Mouse (Mus musculus): ENCODE data around the gene Col18a1.
A peak's percentile ranks its signal among the peaks of the same experiment; 100 is the strongest.

Gene Col18a1

DNA sequence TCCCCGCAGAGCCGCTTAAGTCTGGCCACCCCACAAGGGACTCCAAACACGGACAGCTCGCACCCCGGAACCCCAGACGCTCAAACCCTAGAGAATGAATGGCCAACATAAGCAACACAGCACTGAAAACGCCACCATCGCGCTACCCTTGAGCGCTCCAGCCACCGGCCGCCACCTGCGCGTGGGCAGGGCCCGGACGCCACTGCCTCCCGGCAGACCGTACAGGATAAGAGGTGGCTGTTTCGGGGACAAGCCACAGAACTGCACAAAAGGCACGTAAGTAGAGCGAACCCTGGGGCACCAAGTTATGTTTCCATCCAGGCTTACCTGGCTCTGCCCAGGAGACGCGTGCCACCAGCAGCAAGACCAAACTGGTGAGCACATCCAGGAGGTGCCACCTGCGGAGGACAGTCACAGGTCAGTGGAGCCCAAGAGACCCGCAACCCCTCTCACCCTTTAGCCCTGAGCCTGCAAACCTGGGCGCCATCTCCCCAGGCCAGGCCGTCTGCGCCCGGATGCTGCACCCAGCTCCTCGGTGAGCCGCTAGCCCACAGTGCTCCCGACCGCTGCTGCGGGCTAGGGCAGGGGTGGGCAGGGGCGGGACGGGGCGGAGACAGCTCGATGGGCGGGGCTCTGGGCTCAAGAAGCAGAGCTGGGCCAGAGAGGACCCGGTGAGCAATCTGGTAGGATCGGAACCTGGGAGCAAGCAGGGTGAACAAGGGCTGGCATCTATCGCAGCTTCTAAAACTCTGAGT lies at the start of gene Col18a1:
Gene Col18a1, minus strand, starts transcription at position 586 of the 755 bp plus-strand sequence.
- DNase-seq = peak; percentile 56

DNA sequence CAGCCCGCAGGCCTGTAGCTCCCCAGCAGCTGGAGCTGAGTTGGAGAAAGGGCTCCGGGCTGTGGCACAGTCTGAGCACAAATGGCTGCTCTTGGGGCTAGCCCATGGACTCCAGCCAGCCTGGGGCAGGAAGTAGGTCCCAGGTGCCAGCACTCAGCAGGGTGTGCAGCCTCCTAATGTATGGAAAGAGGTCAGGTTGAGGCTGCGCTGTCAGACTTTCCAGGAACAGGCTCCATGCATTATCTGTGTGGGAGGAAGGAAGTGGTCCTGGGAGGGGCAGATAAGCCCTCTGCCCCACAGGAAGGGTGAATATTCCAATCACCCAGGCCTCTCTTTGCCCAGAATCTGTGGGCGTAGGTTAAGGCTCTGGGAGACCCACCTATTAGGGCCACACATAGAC lies 49.3 kb upstream of the Col18a1 start:
- DNase-seq = no peak

DNA sequence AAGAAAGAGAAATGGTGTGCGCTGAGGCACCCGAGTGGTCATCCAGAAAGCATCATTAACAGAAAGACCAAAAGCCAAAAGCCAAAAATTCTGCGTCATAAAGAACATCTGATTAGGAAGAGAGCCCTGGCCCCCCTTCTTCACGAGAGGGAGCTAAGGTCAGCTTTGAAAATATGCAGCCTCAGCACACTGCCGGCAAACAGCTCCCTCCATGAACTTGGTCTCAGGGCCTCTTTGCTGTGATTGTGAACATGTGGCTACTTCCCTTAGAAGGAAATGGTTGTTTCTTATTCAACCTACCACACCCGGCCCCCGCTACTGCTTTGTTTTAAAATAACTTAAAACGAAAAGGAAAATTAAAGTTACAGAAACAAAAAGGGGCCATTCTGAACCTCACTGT lies 48.2 kb upstream of the Col18a1 start:
- DNase-seq = peak; percentile 71

DNA sequence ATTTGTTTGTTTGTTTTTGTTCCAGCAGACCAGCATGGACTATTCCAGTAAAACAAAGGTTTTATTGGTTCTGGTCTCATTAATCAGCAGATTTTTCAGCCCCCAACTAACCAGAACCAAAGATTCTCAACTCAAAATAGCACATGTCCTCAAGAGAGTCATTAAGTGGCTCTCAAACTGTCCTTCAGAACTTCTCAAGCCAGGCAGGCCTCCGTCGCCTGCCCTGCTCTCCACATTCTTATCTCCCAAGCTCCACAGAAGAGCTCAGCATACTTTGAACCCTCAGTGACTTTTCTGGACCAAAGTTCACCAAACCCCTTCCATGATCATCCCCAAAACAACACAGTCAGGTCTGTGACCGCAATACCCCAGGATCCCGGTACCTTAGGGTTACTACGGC lies 47.1 kb upstream of the Col18a1 start:
- DNase-seq = peak; percentile 20

DNA sequence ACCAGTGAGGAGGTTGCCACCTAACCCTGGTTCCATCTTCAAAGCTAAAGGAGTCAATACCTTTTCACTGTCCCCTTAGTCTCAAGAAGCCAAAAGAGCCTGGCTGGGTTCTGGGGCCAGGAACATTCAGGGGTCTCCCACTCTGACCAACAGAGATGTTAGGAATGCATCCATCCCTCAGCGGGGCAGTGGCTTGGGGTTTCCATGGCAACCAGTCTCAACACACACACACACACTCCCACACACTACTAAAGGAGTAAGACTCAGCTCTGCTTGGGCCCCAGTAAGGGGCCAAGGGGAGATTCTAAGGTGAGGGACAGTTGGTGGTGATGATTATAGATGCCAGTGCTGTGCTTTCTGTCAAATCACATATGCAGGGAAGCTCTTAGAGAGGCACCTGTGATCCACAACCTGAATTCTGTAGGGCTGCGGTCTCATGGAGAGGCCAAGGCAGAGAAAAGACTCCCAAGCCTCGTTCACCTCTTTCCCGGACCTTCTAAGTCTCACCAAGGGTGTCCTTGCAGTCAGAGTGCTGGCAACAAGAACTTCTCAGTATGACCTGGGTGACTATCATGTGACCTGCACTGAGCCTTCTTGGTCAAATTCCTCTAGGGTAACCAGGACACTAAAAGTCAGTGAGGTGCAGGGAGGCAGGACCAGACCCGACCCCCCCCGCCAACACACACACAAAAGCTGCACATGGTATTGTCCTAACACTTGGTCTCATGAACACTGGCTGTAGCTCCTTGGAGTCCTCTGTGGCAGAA lies 46.2 kb upstream of the Col18a1 start:
- DNase-seq = peak; percentile 33

DNA sequence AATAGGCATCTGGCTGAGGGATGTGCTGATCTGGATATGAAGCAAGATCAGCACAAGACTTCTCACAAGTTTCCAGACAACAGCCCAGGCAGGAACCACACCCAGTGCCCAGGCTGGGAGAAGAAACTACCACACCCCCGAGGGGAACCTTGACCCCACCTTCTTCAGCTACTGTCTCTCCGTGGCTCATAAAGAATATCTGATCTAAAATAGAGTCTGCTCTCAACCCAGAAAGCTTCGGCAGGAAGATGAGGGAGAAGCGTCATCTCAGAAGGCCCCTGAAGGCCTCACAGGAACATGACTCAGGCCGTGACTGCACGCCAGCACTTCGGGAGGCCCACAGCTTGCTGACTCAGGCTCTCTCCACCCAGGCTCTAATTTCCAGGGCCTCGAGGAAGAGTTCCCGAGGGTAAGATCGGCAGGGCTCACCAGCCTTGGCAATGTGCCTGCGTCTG lies 44.8 kb upstream of the Col18a1 start:
- DNase-seq = peak; percentile 44

DNA sequence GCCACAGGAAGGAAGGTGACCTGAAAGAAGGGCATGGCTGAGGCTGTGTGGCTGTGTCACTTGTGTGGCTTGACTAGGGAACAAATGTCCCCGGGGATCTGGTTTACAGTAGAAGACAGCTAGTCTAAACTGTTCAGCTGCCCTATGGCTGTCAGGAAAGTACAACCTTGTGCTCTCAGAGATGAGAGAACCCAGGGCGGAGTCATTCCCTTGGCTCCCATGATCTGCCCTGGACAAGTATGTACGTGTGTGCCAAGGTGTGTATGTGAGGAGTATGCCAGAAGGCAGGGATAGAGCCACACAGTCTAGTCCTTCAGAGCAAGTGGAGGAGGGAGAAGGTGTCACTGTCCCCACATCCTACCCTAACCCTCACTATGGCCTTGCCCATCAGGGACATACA lies 44.3 kb upstream of the Col18a1 start:
- DNase-seq = no peak

DNA sequence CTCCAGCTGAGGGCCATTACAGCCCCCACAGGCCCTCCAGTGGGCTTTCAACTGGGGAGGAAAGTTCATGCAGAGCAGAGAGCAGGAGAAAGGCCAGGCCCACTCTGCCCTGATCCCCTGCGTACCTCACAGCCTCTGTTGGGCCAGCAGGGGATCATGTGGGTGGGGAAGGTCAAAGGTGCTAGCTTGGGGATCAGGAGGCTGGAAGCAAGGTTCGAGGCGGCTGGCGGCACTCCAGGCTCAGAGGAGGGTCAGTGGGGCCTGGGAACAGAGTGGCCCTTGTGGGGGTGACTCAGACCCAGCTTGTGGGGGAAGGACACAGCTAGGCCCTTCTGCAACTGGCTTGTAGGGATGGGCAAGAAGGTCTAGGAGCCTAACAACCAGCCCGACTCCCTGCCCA lies 42.9 kb upstream of the Col18a1 start:
- DNase-seq = peak; percentile 49

DNA sequence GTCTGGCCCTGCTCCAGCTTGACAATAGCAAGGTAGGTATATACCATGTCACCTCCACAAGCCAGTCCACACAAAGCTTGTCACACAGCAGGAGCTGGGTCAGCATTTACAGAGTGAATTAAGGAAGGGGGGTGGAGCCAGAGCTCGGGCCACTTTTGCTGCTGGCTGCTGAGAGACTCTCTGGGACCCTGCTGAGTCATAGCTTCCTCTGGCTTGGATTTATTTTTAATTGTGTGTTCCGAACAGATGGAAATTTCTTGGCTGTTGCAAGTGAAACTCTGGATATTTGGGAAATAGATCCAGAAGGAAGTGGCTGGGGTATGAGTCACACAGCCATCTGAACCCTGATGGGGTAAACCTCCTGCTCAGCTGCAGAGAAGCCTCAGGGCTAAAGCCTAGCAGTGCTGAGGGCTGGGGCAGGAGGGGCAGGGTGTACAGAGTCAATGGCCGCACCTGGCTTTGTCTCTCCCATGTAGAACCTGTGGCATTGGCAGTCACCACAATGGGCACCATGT lies 40.3 kb upstream of the Col18a1 start:
- DNase-seq = peak; percentile 71

DNA sequence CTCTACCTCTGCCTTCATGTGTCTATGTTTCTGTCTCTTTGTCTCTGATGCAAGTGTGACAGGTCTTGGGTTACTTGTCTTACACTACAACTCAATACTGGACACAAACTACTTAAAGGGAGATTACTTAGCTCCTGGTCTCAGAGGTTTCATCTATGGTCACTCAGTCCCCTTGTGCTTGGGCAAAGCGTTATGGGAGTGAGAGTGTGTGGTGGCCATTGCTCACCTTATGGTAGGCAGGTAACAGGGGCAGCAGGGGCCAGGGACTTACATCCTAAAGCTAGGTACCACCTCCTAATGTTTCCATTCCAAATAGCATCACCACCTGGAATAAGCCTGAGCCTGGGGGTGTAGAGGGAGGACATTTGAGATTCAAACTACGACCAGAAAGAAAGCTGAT lies 39.8 kb upstream of the Col18a1 start:
- no peak for DNase-seq

DNA sequence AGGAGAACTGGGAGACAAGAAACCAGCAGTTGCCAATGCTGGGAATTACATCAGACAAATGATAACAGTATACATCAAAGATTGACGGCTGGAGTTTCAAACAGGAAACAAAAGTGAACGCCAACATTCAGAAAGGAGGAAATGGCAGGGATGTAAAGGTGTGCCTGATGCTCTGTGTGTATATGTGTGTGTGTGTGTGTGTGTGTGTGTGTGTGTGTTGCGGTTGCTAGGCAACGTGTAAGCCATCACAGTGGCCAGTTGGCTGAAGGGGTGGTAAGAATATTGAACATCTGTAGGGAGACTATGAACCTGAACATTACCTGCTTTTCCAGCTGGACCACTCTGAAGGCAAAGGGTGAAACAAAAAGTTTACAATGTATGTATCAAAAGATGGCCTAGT lies 37.6 kb upstream of the Col18a1 start:
- no peak for DNase-seq

DNA sequence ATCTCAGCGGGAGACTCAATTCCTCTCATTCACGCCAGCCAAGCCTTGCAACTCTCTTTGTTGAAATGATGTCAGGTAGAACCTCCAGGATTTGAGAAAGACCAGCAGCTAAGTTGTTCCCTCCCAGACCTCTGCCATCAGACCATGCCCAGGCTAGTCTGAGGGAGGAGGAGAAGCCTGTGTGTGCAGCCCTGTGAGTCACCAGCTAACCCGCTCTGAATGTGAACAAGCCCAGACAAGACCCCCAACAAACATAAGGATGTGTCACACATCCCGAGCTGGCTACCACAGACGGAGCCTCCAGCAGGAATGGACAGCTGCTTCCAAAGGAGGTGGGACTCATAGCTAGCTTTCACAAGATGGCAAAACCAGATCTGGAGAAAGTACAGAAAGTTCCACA lies 35.6 kb upstream of the Col18a1 start:
- DNase-seq = no peak

DNA sequence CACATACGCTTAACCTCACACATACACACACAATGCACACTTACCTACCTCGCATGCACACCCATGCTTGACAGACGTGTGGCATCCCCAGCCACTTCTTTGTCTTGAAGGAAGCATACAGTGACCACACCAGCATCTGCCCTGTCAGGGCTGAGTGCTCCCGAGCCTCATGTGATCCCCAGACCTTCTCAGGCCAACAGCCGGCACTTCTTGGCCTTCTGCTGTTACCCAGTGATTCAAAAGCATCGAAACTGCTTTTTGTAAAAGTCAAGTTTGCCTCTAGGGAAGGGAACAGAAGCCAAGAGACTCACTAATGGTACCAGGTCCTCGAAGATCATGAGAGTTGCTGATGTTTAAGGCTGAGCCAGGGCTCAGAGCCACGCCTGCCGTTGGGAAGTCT lies 33.9 kb upstream of the Col18a1 start:
- DNase-seq = no peak

DNA sequence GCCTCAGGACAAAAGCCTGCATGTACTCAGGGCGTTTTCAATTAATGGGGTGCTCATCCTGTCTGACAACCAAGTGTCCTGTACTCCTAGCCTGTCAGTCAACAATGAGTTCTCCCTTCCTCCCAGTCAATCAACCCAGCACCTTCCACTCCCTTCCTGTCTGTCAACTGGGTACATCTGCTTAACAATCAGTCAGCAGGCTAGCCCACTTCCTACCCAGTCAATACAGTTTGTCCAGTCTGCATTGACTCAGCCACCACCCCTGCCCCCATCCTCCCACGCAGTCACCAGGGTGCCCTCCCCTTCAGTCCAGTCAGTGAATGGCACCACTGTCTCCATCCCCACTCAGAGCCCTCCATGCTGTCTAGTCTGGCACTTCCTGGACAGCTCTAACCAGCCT lies 32.9 kb upstream of the Col18a1 start:
- DNase-seq = no peak

DNA sequence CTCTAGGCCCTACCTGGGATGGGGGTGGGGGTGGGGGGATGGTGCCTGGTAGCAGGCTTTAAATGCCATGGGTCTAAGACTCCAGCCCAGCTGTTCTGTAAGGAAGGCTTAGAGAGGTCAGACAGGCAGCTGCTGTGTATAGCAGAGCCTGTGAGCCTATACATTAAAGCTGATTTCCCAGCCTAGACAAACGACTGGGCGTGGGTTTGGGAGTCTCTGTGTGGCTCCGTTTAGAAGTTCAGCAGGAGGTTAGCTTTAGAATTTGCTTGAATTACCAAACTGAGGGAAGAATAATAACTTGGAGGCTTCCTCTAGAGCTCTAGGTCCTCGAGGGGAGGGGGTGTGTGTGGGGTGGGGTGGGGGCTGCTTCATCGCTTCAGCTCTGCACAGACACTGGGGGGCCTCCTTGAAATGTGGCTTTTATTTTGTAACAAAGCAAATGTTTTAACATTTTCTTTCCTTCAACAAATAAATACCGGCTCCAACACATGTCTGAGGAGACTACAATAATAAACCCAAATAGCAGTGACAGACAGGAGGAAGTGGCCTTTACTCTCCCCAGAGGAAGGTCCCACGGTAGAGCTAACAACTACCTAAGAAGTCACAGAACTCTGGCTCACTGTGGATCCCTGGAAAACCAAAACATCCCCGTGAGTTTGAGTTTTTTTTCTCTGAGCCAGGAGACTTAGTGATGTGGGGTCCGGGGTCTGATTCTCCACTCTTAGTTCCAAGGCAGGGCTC lies 31.3 kb upstream of the Col18a1 start:
- no peak for DNase-seq

DNA sequence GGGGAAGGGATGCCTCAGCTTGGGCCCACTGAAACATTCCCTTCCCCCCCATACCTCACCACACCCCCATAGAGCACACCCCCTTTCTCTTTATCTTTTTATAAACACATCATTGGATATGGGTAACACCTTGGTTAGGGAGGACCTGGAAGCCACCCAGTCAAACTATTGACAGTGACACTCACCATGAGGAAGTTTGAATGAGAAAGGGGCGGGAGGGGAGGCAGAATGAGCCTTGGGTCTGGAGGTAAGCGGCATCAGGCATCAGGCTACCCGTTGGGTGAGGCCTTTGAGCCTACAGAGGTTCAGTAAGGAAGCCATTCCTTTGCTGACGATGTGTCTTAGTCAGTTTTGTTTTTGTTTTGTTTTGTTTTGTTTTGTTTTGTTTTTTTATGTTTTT lies 30.3 kb upstream of the Col18a1 start:
- DNase-seq = no peak

DNA sequence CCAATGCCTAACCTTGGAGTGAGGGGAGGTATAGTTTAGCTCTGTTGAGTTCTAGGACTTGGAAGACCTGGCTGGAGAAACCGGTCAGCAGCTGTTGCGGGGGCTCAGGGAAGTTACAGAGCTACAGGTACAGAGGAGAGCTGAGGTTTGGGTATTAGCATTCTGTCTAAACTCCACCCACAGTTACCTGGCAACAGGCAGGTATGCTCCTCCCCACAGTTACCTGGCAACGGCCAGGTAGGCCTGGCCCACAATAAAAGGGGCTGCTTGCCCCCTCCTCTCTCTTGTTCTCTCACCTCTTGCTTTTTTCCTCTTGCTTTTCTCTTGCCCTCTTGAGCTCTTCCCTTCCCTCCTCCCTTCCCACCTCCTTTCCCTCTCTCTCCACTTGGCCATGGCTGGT lies 29.8 kb upstream of the Col18a1 start:
- DNase-seq = no peak

DNA sequence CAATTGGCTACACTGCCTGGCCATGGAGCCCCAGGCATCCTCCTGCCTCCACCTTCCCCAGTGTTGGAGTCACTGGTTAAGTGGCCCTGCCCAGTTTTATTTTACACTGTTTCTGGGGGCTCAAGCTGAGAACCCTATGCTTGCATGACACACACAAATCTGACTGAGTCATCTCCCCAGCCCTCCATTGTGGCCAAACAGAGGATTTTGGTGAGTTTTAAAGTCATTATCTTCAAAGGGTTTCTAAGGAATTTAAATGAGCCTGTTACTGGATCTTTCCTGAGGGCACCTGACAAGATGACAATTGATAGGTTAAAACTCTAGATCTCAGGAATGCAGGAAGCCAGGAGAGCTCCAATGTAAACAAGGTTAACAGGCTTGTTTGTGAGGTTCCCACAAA lies 27.1 kb upstream of the Col18a1 start:
- DNase-seq = no peak

DNA sequence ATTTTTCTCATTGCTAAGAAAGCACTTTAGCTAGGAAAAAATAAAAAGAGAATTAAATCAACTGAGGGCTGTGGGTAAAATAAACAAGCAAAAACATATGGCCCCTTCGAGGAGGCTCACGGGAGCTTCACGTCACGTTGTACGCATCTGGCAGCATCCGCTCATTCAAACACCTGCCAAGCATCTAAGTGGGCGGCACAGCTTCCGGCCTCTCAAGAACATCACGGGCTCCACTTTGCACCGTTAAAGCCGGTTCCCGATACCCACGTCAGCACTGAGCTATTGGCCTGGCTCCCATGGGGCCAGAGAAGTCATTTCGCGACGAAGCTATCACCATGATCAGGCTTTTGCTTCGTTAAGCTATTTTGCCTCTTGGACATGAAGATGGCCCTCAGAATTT lies 26.4 kb upstream of the Col18a1 start:
- no peak for DNase-seq

DNA sequence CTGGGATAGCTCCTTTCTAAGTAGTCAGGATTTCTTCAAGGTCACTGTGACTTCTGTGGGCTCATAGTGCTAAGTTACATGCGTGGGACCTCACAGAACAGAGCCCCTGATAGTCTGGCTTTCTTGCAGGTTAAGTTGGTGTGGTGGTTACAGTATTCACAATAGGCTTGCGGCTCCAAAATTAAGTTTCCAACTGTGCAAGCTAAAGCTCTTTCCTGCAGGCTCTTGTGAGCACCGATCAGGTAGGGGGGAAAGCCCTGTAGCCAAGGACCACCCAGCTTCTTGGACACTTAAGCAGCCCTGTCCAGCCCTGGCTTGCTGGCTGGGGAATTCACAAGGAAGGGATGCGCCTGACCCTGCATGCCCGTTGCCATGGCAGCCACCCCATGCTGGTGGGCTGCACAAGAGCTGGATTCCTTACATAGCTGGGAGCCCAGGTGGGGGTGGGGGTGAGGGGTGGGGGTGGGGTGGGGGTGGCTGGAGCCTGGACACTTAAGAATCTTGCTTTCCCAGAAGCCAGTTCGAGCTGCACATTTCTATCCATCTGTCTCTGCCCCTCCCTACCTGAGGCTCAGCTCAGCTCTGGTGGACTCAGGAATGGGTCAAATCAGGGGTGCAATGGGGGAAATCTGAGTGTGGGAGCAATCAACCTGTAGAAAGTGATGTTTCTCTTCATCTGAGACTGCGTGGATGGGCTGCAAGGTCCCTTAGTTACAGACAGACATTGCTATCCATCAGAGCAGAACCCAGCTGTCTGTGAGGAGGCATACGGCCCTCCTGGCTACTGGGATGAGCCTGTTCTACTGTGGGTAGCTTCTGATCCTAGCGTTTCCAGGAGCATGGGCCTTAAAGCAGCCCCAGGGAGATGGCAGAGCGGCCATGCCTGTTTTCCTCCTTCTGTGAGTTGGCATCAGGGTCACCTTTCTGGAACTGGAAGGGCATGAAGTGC lies 24.9 kb upstream of the Col18a1 start:
- DNase-seq = no peak

DNA sequence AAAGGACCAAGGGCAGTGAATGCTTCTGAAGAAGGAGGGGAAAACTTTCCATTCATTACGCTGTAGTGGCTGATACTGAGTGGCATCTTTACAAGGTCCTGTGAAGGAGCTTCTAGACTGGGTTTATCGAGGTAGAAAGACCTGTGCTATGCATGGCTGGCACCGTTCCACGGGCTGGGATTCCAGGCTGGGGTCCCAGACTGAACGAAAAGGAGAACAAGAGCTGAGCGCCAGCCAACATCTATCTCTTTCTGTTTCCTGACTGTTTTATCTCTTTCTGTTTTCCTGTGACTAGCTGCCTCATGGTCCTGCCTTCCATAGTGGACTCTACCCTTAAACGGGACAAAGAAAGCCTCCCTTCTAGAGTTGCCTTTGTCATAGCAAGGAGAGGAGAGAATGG lies 21.1 kb upstream of the Col18a1 start:
- DNase-seq = no peak

DNA sequence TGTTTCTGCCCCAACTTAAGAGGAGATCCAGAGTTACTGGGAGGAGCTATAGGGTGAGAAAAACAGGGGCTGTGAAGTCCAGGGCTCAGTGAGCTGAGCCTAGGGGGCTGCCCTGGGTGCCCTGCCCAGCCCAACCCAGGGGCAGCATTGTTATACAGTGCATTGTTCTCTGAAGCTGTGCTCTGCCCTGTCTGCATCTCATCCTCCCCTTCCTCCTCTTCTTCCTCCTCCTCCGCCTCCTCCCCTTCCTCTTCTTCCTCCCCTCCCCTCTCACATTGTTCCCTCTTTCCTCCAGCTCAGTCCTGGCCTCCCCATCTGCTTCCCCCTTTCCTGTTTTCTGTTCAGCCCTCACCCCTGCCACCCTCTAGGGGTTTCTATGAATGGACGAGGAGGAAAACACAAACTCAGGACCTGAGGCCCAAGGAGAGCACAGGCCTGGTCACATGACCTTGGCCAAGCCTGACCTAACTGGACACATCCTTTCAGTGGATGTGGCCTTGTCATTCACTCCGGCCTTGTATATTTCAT lies 16.5 kb upstream of the Col18a1 start:
- DNase-seq = no peak

Measured in kidney, adult 11 months (tissue).